Mouse (Mus musculus) layer of hippocampus, adult 18-20 months (tissue): ENCODE results near the gene Gm3486. TPM values are rescaled to one million over a fixed set of nuclear protein-coding genes. Genes with fewer than 3 reads are reported as not detected.
"Not testable (repeated sequence)": the region's sequence is repeated elsewhere in the genome, so short reads cannot be mapped to it uniquely, and the experiment has no call there.

ENCODE experiments used
- DNase-seq, 2 experiments: peaks; one replicate each; pipeline ENCODE4 v3.0.0; 2022; ENCODE audit warnings: low spot score in 2 of 2
- long read RNA-seq: library from polyadenylated mRNA; stranded (forward); transcript quantifications from one replicate; pipeline ENCODE4 v2.0.0, GENCODE M21; 2021
- total RNA-seq, 2 experiments: library from RNA; stranded (reverse); gene quantifications; 2 replicates each; pipeline ENCODE4 v1.2.3; 2021

The Gm3486 gene
- total RNA-seq, result not detected
- long read RNA-seq, result 0 reads

- not testable (repeated sequence) for DNase-seq
Observed at GRCm38 (mm10) chr14:41489385-41489784, at the start of gene Gm3486. TSS of gene Gm3486 (minus strand) at chr14:41489485.

DNA sequence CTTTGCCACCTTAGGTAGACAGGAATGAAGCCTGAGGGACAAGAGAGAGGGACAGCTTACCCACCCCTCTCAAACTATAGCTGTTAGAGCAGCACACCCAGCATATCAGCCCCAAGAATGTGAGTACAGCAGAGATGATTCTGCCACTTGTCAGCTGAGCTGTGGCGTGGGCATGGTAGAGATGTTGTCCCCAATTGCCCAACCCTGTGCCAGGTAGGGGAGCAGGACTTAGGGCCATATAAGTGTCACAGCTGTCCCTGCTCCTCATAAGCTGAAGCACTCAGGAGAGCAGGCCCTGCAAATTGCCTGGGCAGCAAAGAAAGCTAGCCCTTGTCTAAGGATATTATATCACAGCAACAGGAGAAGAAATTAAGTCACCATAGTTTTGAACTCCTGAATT lies 35.4 kb upstream of the Gm3486 start:
- DNase-seq, result not testable (repeated sequence)

- DNase-seq, result not testable (repeated sequence)
Observed at GRCm38 (mm10) chr14:41520683-41521082, 31.4 kb upstream of the Gm3486 start.

DNA sequence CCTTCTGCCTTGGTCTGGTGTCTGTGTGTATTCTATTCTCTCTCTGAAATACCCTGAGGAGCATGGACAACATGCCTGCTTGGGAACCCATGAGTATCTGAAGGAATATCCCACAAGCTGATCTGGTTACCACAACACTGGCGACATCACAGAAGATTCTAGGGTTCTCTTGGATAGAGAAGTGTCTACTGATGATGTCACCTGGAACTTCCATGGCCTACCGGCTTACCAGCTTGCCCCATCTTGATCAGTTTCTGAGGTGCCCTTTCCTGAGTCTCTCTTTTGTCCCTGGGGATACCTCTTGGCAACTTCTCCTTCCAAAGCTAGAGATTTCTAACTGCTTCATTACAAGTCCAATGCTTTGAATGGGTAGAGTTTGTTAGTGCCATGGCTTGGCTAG lies 35.9 kb downstream of the Gm3486 start, which contains the start of gene Gm7954:
Gene Gm7954 (minus strand): TSS at position 101 of the 400 bp plus-strand sequence.
- DNase-seq, result not testable (repeated sequence)

Other genes with a start within 250 kb of the Gm3486 start
- not detected for gene Gm2832, start 210.7 kb downstream of the Gm3486 start, total RNA-seq
- gene Gm5798, start 140.9 kb downstream of the Gm3486 start, total RNA-seq, result not detected
- not detected for gene Gm7945, start 103.1 kb downstream of the Gm3486 start, total RNA-seq
- not detected for gene Gm6482, start 81.2 kb downstream of the Gm3486 start, total RNA-seq
- gene Gm7954, start 36.0 kb downstream of the Gm3486 start, total RNA-seq, result not detected
- not detected for gene Gm7970, start 66.1 kb upstream of the Gm3486 start, total RNA-seq
- gene 1700049E17Rik2, start 83.7 kb upstream of the Gm3486 start, total RNA-seq, result under 1 TPM in 1 of 2 experiments, not detected in 1; 0.17 TPM
- gene Gm3072, start 135.1 kb upstream of the Gm3486 start, total RNA-seq, result not detected
- under 1 TPM in 1 of 2 experiments, not detected in 1; 0.76 TPM for gene Gm3676, start 157.0 kb upstream of the Gm3486 start, total RNA-seq
- not detected for gene Gm8068, start 212.4 kb upstream of the Gm3486 start, total RNA-seq